Mouse (Mus musculus) stomach, postnatal 0 days (tissue): ENCODE measurements around the gene Dnajc17.

ENCODE experiments used
- CTCF ChIP-seq: IDR thresholded peaks from 2 replicates; pipeline ENCODE4 v1.5.1; 2016; ENCODE audit warnings: antibody characterized with exemption, low read depth, mild to moderate bottlenecking, moderate library complexity
- EP300 ChIP-seq: optimal IDR thresholded peaks from 2 replicates; pipeline ENCODE3; 2016; ENCODE audit warnings: antibody characterized with exemption

DNA sequence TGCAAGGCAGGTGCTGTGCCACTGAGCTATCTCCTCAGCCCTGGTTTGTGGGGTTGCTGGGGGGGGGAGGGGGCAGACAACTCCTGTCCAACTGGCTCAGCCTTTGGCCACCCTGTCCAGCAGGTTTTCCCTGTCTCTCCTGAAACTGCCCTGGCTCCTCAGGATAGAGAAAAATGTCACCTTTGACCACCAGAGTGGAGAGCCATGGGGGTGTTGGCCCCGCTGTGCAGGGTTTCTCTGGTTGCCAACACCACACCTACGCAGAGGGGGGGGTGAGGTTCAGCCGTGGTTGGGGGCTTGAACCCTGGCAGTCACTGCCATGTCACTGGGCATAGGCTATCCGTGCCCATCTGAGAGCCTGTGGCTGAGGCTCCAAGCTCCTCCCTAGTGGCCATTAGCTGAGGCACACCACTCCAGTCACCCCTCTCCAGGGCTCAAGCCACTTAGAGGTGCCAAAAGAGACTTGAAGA is 41.0 kb upstream of the Dnajc17 start:
- TF ChIP-seq CTCF (0 out of 2 replicates have a peak, but pooled peaks have one; percentile 5), EP300 (no peak)
